Mouse (Mus musculus): ENCODE measurements around the gene Sirpa. TPM values are rescaled to one million over a fixed set of nuclear protein-coding genes. Genes with fewer than 3 reads are reported as not detected.

Gene Sirpa
- polyA plus RNA-seq, 1 experiment from 2014 or later, result 18.4 TPM

DNA sequence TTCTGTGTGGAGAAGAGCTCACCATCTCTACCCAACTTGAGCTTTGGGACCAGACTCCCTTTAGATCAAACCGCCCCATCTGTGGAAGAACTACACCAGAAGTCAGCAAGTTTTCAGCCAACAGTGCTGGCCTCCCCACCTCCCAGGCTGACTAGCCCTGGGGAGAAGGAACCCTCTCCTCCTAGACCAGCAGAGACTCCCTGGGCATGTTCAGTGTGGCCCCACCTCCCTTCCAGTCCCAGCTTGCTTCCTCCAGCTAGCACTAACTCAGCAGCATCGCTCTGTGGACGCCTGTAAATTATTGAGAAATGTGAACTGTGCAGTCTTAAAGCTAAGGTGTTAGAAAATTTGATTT lies 37.9 kb downstream of the Sirpa start:
- Histone ChIP-seq H3K9me3 (ENCODE audit: control insufficient read depth, low read length) (no peaks in the 10 kb centered on the region), H3K27ac (ENCODE audit: low read depth, low read length) (no peak overlapping the region), H3K4me1 (replicated peaks; ENCODE audit: control insufficient read depth, insufficient read depth, low read length) (no peaks in the 10 kb centered on the region), H3K36me3 (ENCODE audit: control insufficient read depth, insufficient read depth, low read length) (no peaks in the 10 kb centered on the region), H3K9ac (ENCODE audit: low read depth, low read length) (no peak overlapping the region), H3K27me3 (ENCODE audit: control insufficient read depth, insufficient read depth, low read length) (no peaks in the 10 kb centered on the region), H3K4me2 (replicated peaks; ENCODE audit: low read depth, low read length) (no peak overlapping the region), H3K4me3 (ENCODE audit: low read depth, low read length) (no peak overlapping the region)
- 96% methylated on average over 3 of the region's 3 CpGs for WGBS
- DNase-seq (ENCODE audit: low spot score), result no peak
- ATAC-seq (ENCODE audit: low FRiP score), result no peak

DNA sequence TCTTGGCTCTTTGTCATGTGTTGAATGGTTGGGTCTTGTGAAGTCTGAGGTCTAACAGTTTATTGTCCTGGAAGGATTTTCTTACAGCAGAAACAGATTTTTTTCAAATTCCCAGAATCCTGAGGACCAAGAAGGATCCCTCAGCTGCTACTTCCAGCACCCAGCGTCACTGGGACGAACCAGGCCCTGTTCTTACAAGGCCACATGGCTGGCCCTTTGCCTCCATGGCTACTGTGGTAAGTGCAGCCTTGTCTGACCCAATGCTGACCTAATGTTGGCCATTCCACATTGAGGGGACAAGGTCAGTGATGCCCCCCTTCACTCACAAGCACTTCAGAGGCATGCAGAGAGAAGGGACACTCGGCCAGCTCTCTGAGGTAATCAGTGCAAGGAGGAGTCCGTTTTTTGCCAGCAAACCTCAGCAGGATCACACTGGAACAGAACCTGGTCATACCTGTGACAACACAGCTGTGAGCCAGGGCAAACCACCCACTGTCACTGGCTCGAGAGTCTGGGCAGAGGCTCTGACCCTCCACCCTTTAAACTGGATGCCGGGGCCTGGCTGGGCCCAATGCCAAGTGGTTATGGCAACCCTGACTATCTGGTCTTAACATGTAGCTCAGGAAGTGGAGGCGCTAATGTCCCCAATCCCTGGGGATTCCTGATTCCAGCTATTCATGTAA lies 38.5 kb downstream of the Sirpa start:
- 91% methylated on average over 7 of the region's 7 CpGs for WGBS
- no peaks in the 10 kb centered on the region for H3K4me1 ChIP-seq (replicated peaks; ENCODE audit: control insufficient read depth, insufficient read depth, low read length)
- no peaks in the 10 kb centered on the region for H3K27me3 ChIP-seq (ENCODE audit: control insufficient read depth, insufficient read depth, low read length)
- H3K4me3 ChIP-seq (ENCODE audit: low read depth, low read length), result no peak overlapping the region
- ATAC-seq (ENCODE audit: low FRiP score), result no peak
- H3K9me3 ChIP-seq (ENCODE audit: control insufficient read depth, low read length), result no peaks in the 10 kb centered on the region
- DNase-seq (ENCODE audit: low spot score), result no peak
- no peak overlapping the region for H3K27ac ChIP-seq (ENCODE audit: low read depth, low read length)
- no peak overlapping the region for H3K4me2 ChIP-seq (replicated peaks; ENCODE audit: low read depth, low read length)
- no peaks in the 10 kb centered on the region for H3K36me3 ChIP-seq (ENCODE audit: control insufficient read depth, insufficient read depth, low read length)
- no peak overlapping the region for H3K9ac ChIP-seq (ENCODE audit: low read depth, low read length)

DNA sequence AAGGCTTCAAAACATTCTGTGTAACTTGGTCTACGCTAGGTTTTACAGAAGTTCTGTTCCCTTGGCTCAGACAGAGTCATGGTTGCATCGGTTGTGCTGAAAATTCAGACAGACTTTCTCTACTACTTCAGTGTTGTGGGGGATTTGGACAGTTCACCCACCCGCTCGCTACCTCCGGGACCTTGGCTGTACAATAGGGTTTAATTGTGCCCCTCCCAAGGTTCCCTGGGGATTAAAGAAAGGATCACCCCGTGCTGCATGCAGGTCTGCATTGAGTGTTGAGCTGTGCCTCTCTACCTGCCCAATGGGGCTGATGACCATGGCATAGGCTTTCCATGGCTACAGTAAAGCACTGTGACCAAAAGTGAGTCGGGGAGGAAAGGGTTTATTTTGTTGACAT lies 39.7 kb downstream of the Sirpa start:
- DNase-seq (ENCODE audit: low spot score), result no peak
- Histone ChIP-seq H3K4me1 (replicated peaks; ENCODE audit: control insufficient read depth, insufficient read depth, low read length) (no peaks in the 10 kb centered on the region), H3K4me2 (replicated peaks; ENCODE audit: low read depth, low read length) (no peak overlapping the region), H3K9me3 (ENCODE audit: control insufficient read depth, low read length) (no peaks in the 10 kb centered on the region), H3K27me3 (ENCODE audit: control insufficient read depth, insufficient read depth, low read length) (no peaks in the 10 kb centered on the region), H3K9ac (ENCODE audit: low read depth, low read length) (no peak overlapping the region), H3K36me3 (ENCODE audit: control insufficient read depth, insufficient read depth, low read length) (no peaks in the 10 kb centered on the region), H3K4me3 (ENCODE audit: low read depth, low read length) (no peak overlapping the region), H3K27ac (ENCODE audit: low read depth, low read length) (no peak overlapping the region)
- ATAC-seq (ENCODE audit: low FRiP score), result no peak
- 89% methylated on average over 7 of the region's 7 CpGs for WGBS

DNA sequence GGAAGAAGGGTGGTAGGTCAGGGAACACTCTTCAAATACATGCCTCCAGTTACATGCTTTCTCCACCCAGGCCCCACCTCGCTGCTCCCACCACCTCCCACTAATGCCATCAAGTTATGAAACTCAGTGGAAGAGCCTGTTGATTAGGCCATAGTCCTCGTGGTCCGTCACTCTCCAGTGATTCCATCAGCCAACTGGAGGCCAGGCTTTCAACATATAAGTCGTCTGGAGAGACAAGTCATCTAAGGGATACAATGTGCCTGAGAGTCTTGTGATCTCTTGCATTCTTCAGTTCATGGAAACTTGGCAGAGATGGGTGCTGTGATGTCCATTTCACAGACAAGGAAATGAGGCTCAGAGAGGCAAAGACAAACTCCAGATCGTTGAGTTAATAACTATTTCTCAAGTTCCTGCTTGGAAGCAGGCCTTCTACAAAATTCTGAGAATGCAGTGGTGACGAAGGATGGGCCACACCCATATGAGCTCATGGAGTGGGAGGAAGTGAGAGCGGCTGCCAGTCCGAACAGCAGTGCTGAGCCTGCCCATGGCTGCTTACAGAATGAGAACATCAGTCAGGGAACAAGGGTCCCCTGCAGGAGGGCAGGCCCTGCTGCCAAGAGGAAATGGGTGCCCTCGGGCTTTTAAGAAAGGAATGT lies 40.6 kb downstream of the Sirpa start:
- H3K27me3 ChIP-seq (ENCODE audit: control insufficient read depth, insufficient read depth, low read length), result no peaks in the 10 kb centered on the region
- no peak overlapping the region for H3K27ac ChIP-seq (ENCODE audit: low read depth, low read length)
- ATAC-seq (ENCODE audit: low FRiP score) (no peak), DNase-seq (ENCODE audit: low spot score) (no peak)
- 82% methylated on average over 9 of the region's 9 CpGs for WGBS
- no peaks in the 10 kb centered on the region for H3K9me3 ChIP-seq (ENCODE audit: control insufficient read depth, low read length)
- H3K4me1 ChIP-seq (replicated peaks; ENCODE audit: control insufficient read depth, insufficient read depth, low read length), result no peaks in the 10 kb centered on the region
- no peak overlapping the region for H3K4me2 ChIP-seq (replicated peaks; ENCODE audit: low read depth, low read length)
- no peak overlapping the region for H3K9ac ChIP-seq (ENCODE audit: low read depth, low read length)
- H3K4me3 ChIP-seq (ENCODE audit: low read depth, low read length), result no peak overlapping the region
- H3K36me3 ChIP-seq (ENCODE audit: control insufficient read depth, insufficient read depth, low read length), result no peaks in the 10 kb centered on the region

DNA sequence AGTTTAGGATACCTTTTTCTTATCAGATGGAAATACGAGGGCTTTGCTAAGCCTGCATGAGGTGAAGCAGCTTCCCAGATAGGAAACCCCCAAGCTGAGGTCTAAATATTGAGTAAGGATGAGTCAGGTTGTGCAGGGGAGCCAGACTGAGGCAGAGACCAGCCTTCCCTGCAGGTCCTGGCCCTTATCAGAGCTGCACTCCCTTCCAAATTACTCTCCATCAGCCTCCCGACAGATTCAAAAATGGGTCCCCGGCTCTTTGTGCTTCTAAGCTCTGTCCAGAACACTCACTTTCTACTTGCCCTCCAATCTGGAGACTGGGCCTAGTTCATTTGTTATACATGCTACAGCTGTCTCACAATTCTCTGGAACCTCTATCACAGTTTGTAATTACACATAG lies 41.3 kb downstream of the Sirpa start:
- Histone ChIP-seq H3K27ac (ENCODE audit: low read depth, low read length) (no peak overlapping the region), H3K4me2 (replicated peaks; ENCODE audit: low read depth, low read length) (no peak overlapping the region), H3K9me3 (ENCODE audit: control insufficient read depth, low read length) (no peaks in the 10 kb centered on the region), H3K9ac (ENCODE audit: low read depth, low read length) (no peak overlapping the region), H3K4me1 (replicated peaks; ENCODE audit: control insufficient read depth, insufficient read depth, low read length) (no peaks in the 10 kb centered on the region), H3K36me3 (ENCODE audit: control insufficient read depth, insufficient read depth, low read length) (no peaks in the 10 kb centered on the region), H3K27me3 (ENCODE audit: control insufficient read depth, insufficient read depth, low read length) (no peaks in the 10 kb centered on the region), H3K4me3 (ENCODE audit: low read depth, low read length) (no peak overlapping the region)
- no peak for ATAC-seq (ENCODE audit: low FRiP score)
- 91% methylated on average over 3 of the region's 3 CpGs for WGBS
- DNase-seq (ENCODE audit: low spot score), result no peak

DNA sequence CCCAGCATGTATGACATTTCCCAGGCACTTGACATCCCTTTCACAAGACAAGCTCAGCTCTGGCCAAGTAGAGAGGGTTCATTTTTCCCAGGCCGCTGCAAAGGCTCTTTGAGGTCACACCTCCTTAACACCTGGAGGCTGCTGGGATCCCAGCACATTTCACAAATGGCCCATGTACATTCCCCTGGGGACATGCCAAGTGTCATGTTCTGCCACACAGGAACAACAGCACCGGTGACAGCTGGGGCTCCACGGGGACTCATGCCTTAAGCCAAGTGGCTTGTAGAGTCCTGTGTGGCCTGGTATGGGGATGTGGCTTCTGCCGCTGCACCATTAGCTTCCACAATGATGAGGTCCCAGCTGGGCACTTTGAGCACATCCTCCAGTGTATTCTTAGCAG lies 60.0 kb downstream of the Sirpa start:
- no peaks in the 10 kb centered on the region for H3K4me1 ChIP-seq (replicated peaks; ENCODE audit: control insufficient read depth, insufficient read depth, low read length)
- no peaks in the 10 kb centered on the region for H3K27me3 ChIP-seq (ENCODE audit: control insufficient read depth, insufficient read depth, low read length)
- DNase-seq (ENCODE audit: low spot score), result peak; percentile 2
- H3K9ac ChIP-seq (ENCODE audit: low read depth, low read length), result no peak overlapping the region
- H3K36me3 ChIP-seq (ENCODE audit: control insufficient read depth, insufficient read depth, low read length), result no peaks in the 10 kb centered on the region
- 64% methylated on average over 4 of the region's 4 CpGs for WGBS
- H3K4me2 ChIP-seq (replicated peaks; ENCODE audit: low read depth, low read length), result no peak overlapping the region
- H3K4me3 ChIP-seq (ENCODE audit: low read depth, low read length), result no peak overlapping the region
- H3K9me3 ChIP-seq (ENCODE audit: control insufficient read depth, low read length), result no peaks in the 10 kb centered on the region
- no peak for ATAC-seq (ENCODE audit: low FRiP score)
- no peak overlapping the region for H3K27ac ChIP-seq (ENCODE audit: low read depth, low read length)

DNA sequence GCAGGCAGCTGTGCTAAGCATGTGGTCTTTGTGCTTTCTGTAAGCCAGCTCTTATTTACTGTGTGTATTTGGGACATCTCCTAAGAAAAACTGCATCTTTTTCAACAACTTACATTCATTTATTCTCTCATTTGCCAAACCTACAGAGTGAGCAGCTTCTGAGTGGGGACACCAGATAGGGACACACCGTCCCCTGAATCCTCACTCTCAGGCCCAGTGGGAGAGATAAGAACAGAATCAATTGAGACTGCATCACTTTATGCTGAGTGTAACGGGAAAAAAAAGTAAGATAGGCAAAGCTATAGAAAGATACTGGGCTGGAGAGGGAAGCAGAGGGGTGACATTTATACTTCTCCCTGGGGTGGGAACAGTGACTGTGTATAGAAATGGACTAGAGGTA lies 61.0 kb downstream of the Sirpa start:
- H3K36me3 ChIP-seq (ENCODE audit: control insufficient read depth, insufficient read depth, low read length), result no peaks in the 10 kb centered on the region
- H3K27me3 ChIP-seq (ENCODE audit: control insufficient read depth, insufficient read depth, low read length), result no peaks in the 10 kb centered on the region
- no peak overlapping the region for H3K4me2 ChIP-seq (replicated peaks; ENCODE audit: low read depth, low read length)
- H3K9ac ChIP-seq (ENCODE audit: low read depth, low read length), result no peak overlapping the region
- no peak for ATAC-seq (ENCODE audit: low FRiP score)
- DNase-seq (ENCODE audit: low spot score), result no peak
- H3K9me3 ChIP-seq (ENCODE audit: control insufficient read depth, low read length), result no peaks in the 10 kb centered on the region
- no peak overlapping the region for H3K27ac ChIP-seq (ENCODE audit: low read depth, low read length)
- no peaks in the 10 kb centered on the region for H3K4me1 ChIP-seq (replicated peaks; ENCODE audit: control insufficient read depth, insufficient read depth, low read length)
- 80% methylated on average over 2 of the region's 2 CpGs for WGBS
- H3K4me3 ChIP-seq (ENCODE audit: low read depth, low read length), result no peak overlapping the region

DNA sequence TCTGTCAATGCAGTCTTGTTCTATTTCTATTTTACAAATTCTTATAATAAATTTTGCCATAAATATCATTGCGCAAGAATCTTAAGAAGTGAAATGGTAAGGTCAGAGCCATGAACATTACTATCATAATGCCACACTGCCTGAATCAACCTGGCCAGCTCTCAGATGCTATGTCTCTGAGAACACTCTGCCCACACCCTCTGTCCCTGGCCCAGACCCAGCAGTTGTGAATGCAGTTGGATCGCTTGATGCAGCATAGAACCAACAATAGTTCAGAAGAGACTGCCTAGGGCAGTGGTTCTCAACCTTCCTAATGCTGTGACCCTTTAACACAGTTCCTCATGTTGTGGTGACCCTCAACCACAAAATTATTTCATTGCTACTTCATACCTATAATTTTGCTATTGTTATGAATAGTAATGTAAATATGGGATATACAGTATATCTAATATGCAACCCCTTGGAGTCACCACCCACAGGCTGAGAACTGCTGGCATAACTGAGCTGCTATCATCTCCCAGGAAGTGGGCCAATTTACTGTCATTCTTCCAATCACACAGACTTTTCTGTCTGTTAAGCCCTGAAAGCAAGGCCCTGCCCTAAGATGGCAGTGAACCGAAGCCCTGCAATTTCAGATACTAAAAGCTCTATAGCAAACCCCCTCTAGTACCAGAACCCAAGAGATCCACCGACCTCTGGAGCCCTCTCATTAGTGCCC lies 61.8 kb downstream of the Sirpa start:
- WGBS, result 89% methylated on average over 4 of the region's 4 CpGs
- DNase-seq (ENCODE audit: low spot score), result no peak
- H3K4me2 ChIP-seq (replicated peaks; ENCODE audit: low read depth, low read length), result no peak overlapping the region
- H3K36me3 ChIP-seq (ENCODE audit: control insufficient read depth, insufficient read depth, low read length), result no peaks in the 10 kb centered on the region
- H3K27ac ChIP-seq (ENCODE audit: low read depth, low read length), result no peak overlapping the region
- no peak overlapping the region for H3K9ac ChIP-seq (ENCODE audit: low read depth, low read length)
- no peak for ATAC-seq (ENCODE audit: low FRiP score)
- H3K4me3 ChIP-seq (ENCODE audit: low read depth, low read length), result no peak overlapping the region
- no peaks in the 10 kb centered on the region for H3K4me1 ChIP-seq (replicated peaks; ENCODE audit: control insufficient read depth, insufficient read depth, low read length)
- H3K9me3 ChIP-seq (ENCODE audit: control insufficient read depth, low read length), result no peaks in the 10 kb centered on the region
- H3K27me3 ChIP-seq (ENCODE audit: control insufficient read depth, insufficient read depth, low read length), result no peaks in the 10 kb centered on the region

DNA sequence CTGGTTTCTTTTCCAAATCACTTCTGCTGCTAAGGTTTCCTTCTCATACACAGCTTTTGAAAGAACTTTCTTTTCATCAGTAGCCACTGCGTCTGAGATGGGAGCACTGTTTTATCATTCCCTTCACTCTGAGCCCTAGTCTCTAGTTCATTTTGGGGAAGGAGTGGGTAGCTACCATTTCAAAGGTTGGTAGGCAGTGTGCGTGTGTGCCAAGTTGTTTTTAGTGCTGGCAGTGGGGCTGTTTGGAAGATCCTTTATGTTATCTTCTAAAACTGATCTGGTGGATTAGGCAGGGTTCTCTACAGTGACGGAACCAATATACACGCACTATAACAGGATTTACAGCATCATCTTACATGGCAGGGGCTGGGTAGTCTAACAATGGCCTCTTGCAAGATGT lies 62.4 kb downstream of the Sirpa start:
- 92% methylated on average over 4 of the region's 4 CpGs for WGBS
- Histone ChIP-seq H3K36me3 (ENCODE audit: control insufficient read depth, insufficient read depth, low read length) (no peaks in the 10 kb centered on the region), H3K4me3 (ENCODE audit: low read depth, low read length) (no peak overlapping the region), H3K27ac (ENCODE audit: low read depth, low read length) (no peak overlapping the region), H3K9ac (ENCODE audit: low read depth, low read length) (no peak overlapping the region), H3K4me2 (replicated peaks; ENCODE audit: low read depth, low read length) (no peak overlapping the region), H3K27me3 (ENCODE audit: control insufficient read depth, insufficient read depth, low read length) (no peaks in the 10 kb centered on the region), H3K9me3 (ENCODE audit: control insufficient read depth, low read length) (no peaks in the 10 kb centered on the region), H3K4me1 (replicated peaks; ENCODE audit: control insufficient read depth, insufficient read depth, low read length) (no peaks in the 10 kb centered on the region)
- no peak for DNase-seq (ENCODE audit: low spot score)
- ATAC-seq (ENCODE audit: low FRiP score), result no peak

Measured in hindbrain, embryonic 11.5 days (tissue).